Mouse (Mus musculus): Measurements from ENCODE around the gene Defb48. TPM values are rescaled to one million over a fixed set of nuclear protein-coding genes. Genes with fewer than 3 reads are reported as not detected.

Gene Defb48
- polyA plus RNA-seq, 1 experiment from 2014 or later = not detected

- no peaks in the 10 kb centered on the region for H3K27me3 ChIP-seq
- H3K4me3 ChIP-seq = peak overlapping the region; percentile 30
- peaks cover 4% of the 10 kb centered on the region; the same call in 1 of the 2 replicates for H3K36me3 ChIP-seq
- H3K9me3 ChIP-seq = no peaks in the 10 kb centered on the region
- peak overlapping the region; percentile 52 for H3K4me2 ChIP-seq
- H3K4me1 ChIP-seq = peaks cover 14% of the 10 kb centered on the region
- no peak overlapping the region for H3K27ac ChIP-seq
- 30% methylated on average over 15 of the region's 15 CpGs for WGBS
- H3K9ac ChIP-seq = peak overlapping the region; percentile 46; the same call in 1 of the 2 replicates
- no peak for ATAC-seq (ENCODE audit: insufficient number of reproducible peaks, insufficient read depth, low FRiP score, low TSS enrichment, low read depth)
Observed at GRCm38 (mm10) chr14:62965811-62966520, 18.3 kb downstream of the Defb48 start.

GRCm38 (mm10) chr14:62965342-62965741 lies 19.0 kb downstream of the Defb48 start:
- Histone ChIP-seq H3K9me3 (no peaks in the 10 kb centered on the region), H3K4me3 (no peak overlapping the region), H3K4me2 (peak overlapping the region; percentile 52), H3K9ac (no peak overlapping the region), H3K36me3 (peaks cover 6% of the 10 kb centered on the region; the same call in 1 of the 2 replicates), H3K27ac (no peak overlapping the region), H3K27me3 (no peaks in the 10 kb centered on the region), H3K4me1 (peaks cover 8% of the 10 kb centered on the region)
- 86% methylated on average over 5 of the region's 5 CpGs for WGBS
- ATAC-seq (ENCODE audit: insufficient number of reproducible peaks, insufficient read depth, low FRiP score, low TSS enrichment, low read depth) = no peak; the same call in 1 of the 2 replicates

GRCm38 (mm10) chr14:62963632-62964031 lies 20.7 kb downstream of the Defb48 start:
- 88% methylated on average over 4 of the region's 4 CpGs for WGBS
- no peak for ATAC-seq (ENCODE audit: insufficient number of reproducible peaks, insufficient read depth, low FRiP score, low TSS enrichment, low read depth)
- Histone ChIP-seq H3K4me1 (peaks cover 8% of the 10 kb centered on the region), H3K36me3 (peaks cover 17% of the 10 kb centered on the region), H3K9me3 (no peaks in the 10 kb centered on the region), H3K9ac (no peak overlapping the region), H3K4me3 (no peak overlapping the region), H3K27ac (no peak overlapping the region), H3K27me3 (no peaks in the 10 kb centered on the region), H3K4me2 (no peak overlapping the region)

GRCm38 (mm10) chr14:62956091-62956490 lies 28.2 kb downstream of the Defb48 start:
- WGBS = 82% methylated on average over 9 of the region's 9 CpGs
- no peak overlapping the region for H3K4me3 ChIP-seq
- H3K36me3 ChIP-seq = peaks cover 71% of the 10 kb centered on the region
- no peak overlapping the region for H3K27ac ChIP-seq
- no peaks in the 10 kb centered on the region for H3K4me1 ChIP-seq
- no peaks in the 10 kb centered on the region for H3K9me3 ChIP-seq
- no peaks in the 10 kb centered on the region for H3K27me3 ChIP-seq
- no peak for ATAC-seq (ENCODE audit: insufficient number of reproducible peaks, insufficient read depth, low FRiP score, low TSS enrichment, low read depth)
- no peak overlapping the region for H3K4me2 ChIP-seq
- H3K9ac ChIP-seq = no peak overlapping the region

- no peak for ATAC-seq (ENCODE audit: insufficient number of reproducible peaks, insufficient read depth, low FRiP score, low TSS enrichment, low read depth)
- no peak overlapping the region for H3K9ac ChIP-seq
- no peak overlapping the region for H3K4me2 ChIP-seq
- peaks cover 32% of the 10 kb centered on the region for H3K36me3 ChIP-seq
- H3K9me3 ChIP-seq = no peaks in the 10 kb centered on the region
- H3K27ac ChIP-seq = no peak overlapping the region
- 94% methylated on average over 3 of the region's 3 CpGs for WGBS
- H3K4me3 ChIP-seq = no peak overlapping the region
- no peaks in the 10 kb centered on the region for H3K4me1 ChIP-seq
- H3K27me3 ChIP-seq = no peaks in the 10 kb centered on the region
Observed at GRCm38 (mm10) chr14:62946794-62947193, 37.5 kb downstream of the Defb48 start.

DNA sequence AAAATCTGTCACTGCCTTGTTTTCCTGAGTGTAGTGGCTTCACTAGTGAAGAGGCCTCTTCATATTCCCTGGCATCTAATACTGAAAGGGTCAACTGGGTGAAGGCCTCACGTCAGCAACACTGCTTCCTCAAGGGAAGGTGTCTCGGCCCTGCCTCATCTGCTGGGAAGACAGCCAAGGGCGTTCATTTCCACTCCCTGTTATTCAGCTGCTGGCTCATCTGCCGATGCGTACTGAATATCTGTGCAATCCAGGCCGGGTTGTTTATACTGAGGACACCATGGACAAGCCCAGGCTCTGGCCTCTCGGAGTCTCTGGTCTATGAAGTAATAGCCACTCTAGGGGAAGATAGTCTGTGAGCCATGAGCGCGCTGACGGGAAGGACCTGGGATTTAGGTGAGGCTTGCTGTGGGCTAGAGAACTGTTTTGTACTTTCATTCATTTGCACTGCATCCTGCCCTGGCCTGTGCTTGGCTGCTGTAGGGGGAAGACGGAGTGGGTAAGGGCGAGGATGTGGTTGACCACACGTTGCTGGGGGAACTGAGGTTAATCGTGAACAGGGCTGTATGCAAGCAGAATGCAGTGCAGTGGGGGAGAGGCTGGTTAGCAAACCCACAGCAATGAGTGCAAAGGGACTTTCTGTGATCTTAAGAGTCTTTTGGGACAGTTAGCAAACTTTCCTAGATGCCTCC lies 43.8 kb downstream of the Defb48 start:
- Histone ChIP-seq H3K27ac (no peak overlapping the region), H3K9me3 (0 out of 2 replicates have a peak, but pooled peaks cover 4% of the 10 kb centered on the region), H3K4me3 (no peak overlapping the region), H3K36me3 (peaks cover 33% of the 10 kb centered on the region), H3K9ac (no peak overlapping the region), H3K4me1 (peaks cover 6% of the 10 kb centered on the region), H3K27me3 (no peaks in the 10 kb centered on the region), H3K4me2 (no peak overlapping the region)
- no peak for ATAC-seq (ENCODE audit: insufficient number of reproducible peaks, insufficient read depth, low FRiP score, low TSS enrichment, low read depth)
- 70% methylated on average over 14 of the region's 14 CpGs for WGBS

- peaks cover 23% of the 10 kb centered on the region for H3K36me3 ChIP-seq
- H3K27me3 ChIP-seq = no peaks in the 10 kb centered on the region
- no peak overlapping the region for H3K27ac ChIP-seq
- ATAC-seq (ENCODE audit: insufficient number of reproducible peaks, insufficient read depth, low FRiP score, low TSS enrichment, low read depth) = no peak
- no peak overlapping the region for H3K9ac ChIP-seq
- no peak overlapping the region for H3K4me2 ChIP-seq
- 0 out of 2 replicates have a peak, but pooled peaks cover 4% of the 10 kb centered on the region for H3K9me3 ChIP-seq
- 98% methylated on average over 3 of the region's 3 CpGs for WGBS
- peaks cover 6% of the 10 kb centered on the region for H3K4me1 ChIP-seq
- H3K4me3 ChIP-seq = no peak overlapping the region
Observed at GRCm38 (mm10) chr14:62939435-62939834, 44.9 kb downstream of the Defb48 start.

DNA sequence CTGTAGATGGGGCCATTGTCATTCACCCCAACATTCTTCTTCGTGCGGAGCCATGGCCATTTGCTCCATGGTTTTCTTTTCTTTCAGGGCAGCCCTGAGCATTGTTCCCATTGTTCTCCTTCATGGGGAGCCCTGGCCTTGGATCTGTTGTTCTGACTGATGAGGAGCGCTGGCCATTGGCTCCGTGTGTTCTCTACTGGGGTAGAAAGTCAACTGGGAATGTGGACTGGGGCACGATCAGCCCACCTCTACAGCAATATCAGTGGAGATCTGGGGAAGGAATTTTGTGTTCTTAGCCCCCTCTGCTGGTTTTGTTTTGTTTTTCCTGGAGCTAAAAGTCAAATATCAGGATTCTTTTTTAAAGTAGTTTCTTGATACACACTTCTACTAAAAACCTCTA lies 46.6 kb downstream of the Defb48 start:
- Histone ChIP-seq H3K9ac (no peak overlapping the region), H3K9me3 (0 out of 2 replicates have a peak, but pooled peaks cover 4% of the 10 kb centered on the region), H3K36me3 (peaks cover 16% of the 10 kb centered on the region), H3K4me1 (peaks cover 6% of the 10 kb centered on the region), H3K4me3 (no peak overlapping the region), H3K4me2 (no peak overlapping the region), H3K27me3 (no peaks in the 10 kb centered on the region), H3K27ac (no peak overlapping the region)
- no peak for ATAC-seq (ENCODE audit: insufficient number of reproducible peaks, insufficient read depth, low FRiP score, low TSS enrichment, low read depth)
- WGBS = 74% methylated on average over 5 of the region's 5 CpGs

DNA sequence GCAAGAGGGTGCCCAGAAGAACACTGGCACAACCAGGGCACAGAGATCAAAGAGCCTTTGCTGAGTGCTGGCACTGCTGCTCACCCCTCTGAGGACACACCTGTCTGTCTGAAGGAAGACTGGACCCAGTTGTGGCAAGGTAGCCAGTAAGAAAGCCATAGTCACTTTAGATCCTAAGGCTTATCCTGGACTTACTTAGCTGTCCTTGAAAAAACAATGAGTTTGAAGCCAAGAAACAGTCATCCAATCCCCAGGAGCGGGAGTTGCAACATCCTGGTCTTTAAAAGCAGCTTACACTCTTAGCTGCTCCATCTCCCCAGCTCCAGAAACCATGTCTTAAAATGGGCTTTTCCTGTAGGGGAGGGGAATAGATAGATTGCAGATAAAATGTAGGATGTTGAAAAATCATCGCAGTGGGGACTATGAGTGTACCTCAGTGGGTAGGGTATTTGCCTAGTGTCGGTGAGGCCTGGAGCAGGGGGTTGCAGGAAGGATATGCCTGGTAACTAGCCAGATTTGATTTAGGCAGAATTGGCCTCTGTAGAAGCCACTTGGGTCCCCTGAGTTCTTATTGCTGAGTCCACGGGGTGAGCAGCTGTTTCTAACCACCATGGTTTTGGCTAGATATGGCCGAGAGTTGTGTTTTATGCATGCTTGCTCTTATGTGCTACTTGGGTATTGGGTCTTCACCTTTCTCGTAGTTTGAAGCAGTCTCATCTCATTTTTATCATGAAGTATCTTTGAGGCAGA lies 47.5 kb downstream of the Defb48 start:
- Histone ChIP-seq H3K27me3 (no peaks in the 10 kb centered on the region), H3K4me2 (no peak overlapping the region), H3K36me3 (peaks cover 11% of the 10 kb centered on the region), H3K9me3 (0 out of 2 replicates have a peak, but pooled peaks cover 4% of the 10 kb centered on the region), H3K9ac (no peak overlapping the region), H3K4me1 (peaks cover 6% of the 10 kb centered on the region), H3K4me3 (no peak overlapping the region), H3K27ac (no peak overlapping the region)
- 86% methylated on average over 6 of the region's 6 CpGs for WGBS
- ATAC-seq (ENCODE audit: insufficient number of reproducible peaks, insufficient read depth, low FRiP score, low TSS enrichment, low read depth) = no peak

DNA sequence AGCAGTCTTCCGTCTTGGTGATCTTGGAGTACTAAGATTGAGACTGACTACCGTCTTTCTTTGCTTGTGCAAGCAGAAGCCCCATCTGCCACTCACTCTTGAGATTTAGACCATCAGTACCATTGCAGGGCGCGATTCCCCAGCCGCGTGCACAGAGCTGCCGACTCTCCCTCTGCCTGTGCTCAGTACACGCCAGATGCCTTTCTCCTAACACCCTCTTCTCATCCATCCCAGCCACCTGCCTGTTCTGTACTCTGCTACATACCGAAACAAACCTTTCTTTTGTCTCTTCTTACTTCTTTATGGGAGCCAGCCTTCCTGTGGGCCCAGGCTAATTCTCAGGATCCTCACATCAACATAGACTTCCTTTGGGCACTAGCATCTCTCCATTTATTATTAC lies 48.9 kb downstream of the Defb48 start:
- ATAC-seq (ENCODE audit: insufficient number of reproducible peaks, insufficient read depth, low FRiP score, low TSS enrichment, low read depth) = no peak
- WGBS = 88% methylated on average over 9 of the region's 9 CpGs
- Histone ChIP-seq H3K36me3 (peaks cover 18% of the 10 kb centered on the region), H3K27me3 (no peaks in the 10 kb centered on the region), H3K9me3 (0 out of 2 replicates have a peak, but pooled peaks cover 4% of the 10 kb centered on the region), H3K9ac (no peak overlapping the region), H3K4me2 (no peak overlapping the region), H3K27ac (no peak overlapping the region), H3K4me1 (peaks cover under 1% of the 10 kb centered on the region; the same call in 1 of the 2 replicates), H3K4me3 (no peak overlapping the region)

- no peak overlapping the region for H3K4me2 ChIP-seq
- 0 out of 2 replicates have a peak, but pooled peaks cover 3% of the 10 kb centered on the region for H3K4me1 ChIP-seq
- no peak overlapping the region for H3K27ac ChIP-seq
- no peak overlapping the region for H3K9ac ChIP-seq
- WGBS = 80% methylated on average over 5 of the region's 5 CpGs
- no peak for ATAC-seq (ENCODE audit: insufficient number of reproducible peaks, insufficient read depth, low FRiP score, low TSS enrichment, low read depth)
- H3K4me3 ChIP-seq = no peak overlapping the region
- peaks cover 29% of the 10 kb centered on the region for H3K36me3 ChIP-seq
- H3K27me3 ChIP-seq = no peaks in the 10 kb centered on the region
- H3K9me3 ChIP-seq = 0 out of 2 replicates have a peak, but pooled peaks cover 4% of the 10 kb centered on the region
Observed at GRCm38 (mm10) chr14:62928101-62928541, 56.2 kb downstream of the Defb48 start.

All from embryonic facial prominence, embryonic 13.5 days (tissue).